Mouse (Mus musculus) megakaryocyte, embryonic 14.5 days (primary cell): Measurements from ENCODE around the gene Klhdc1.

ENCODE experiments used
- FLI1 ChIP-seq: IDR thresholded peaks from 2 replicates; pipeline ENCODE4 v1.6.1; 2012; ENCODE audit warnings: low read length, inconsistent platforms, mixed read lengths
- GATA1 ChIP-seq: IDR thresholded peaks from 3 replicates; pipeline ENCODE4 v1.6.1; 2012; ENCODE audit warnings: mixed read lengths, low read length, inconsistent platforms, borderline replicate concordance

GRCm38 (mm10) chr12:69214393-69214792 is 26.6 kb upstream of the Klhdc1 start:
- TF ChIP-seq FLI1 (no peak), GATA1 (no peak)
